Mouse (Mus musculus): ENCODE results near the gene Cldn34b1. TPM values are rescaled to one million over a fixed set of nuclear protein-coding genes. Genes with fewer than 3 reads are reported as not detected.
"Not testable (repeated sequence)": the region's sequence is repeated elsewhere in the genome, so short reads cannot be mapped to it uniquely, and the experiment has no call there.

The Cldn34b1 gene
- polyA plus RNA-seq (2015; fragmentation: Nextera tagmentation; extraction: Ambion mirVana): not detected in 2 replicates

GRCm38 (mm10) chrX:154890167-154890566 is at the start of gene Cldn34b1:
Gene Cldn34b1 (minus strand): TSS chrX:154890267.
- H3K9me3 ChIP-seq; H3K27ac ChIP-seq (replicated peaks); H3K27me3 ChIP-seq; H3K4me1 ChIP-seq (replicated peaks); H3K36me3 ChIP-seq; ATAC-seq (ENCODE audit: low read depth); H3K4me2 ChIP-seq; H3K9ac ChIP-seq; H3K4me3 ChIP-seq: not testable (repeated sequence)
- WGBS: 91% methylated on average over 3 of the region's 3 CpGs

- not testable (repeated sequence) for ATAC-seq (ENCODE audit: low read depth); H3K27ac ChIP-seq (replicated peaks); H3K27me3 ChIP-seq; H3K4me2 ChIP-seq; H3K36me3 ChIP-seq; H3K9me3 ChIP-seq; H3K4me1 ChIP-seq (replicated peaks); H3K4me3 ChIP-seq; H3K9ac ChIP-seq
- WGBS: 70% methylated on average over 1 of the region's 1 CpGs
Measured at GRCm38 (mm10) chrX:154935887-154936286, 45.8 kb upstream of the Cldn34b1 start, which contains the start of gene Magea6. Gene Magea6 (minus strand): TSS chrX:154935987.

Other genes with a start within 250 kb of the Cldn34b1 start
- gene Magea6, start 45.7 kb upstream of the Cldn34b1 start, polyA plus RNA-seq (2015; fragmentation: Nextera tagmentation; extraction: Ambion mirVana): not detected in 2 replicates
- not detected in 2 replicates for gene Magea3, start 59.2 kb upstream of the Cldn34b1 start, polyA plus RNA-seq (2015; fragmentation: Nextera tagmentation; extraction: Ambion mirVana)
- gene Magea8, start 105.6 kb upstream of the Cldn34b1 start, polyA plus RNA-seq (2015; fragmentation: Nextera tagmentation; extraction: Ambion mirVana): not detected in 2 replicates
- not detected in 2 replicates for gene Magea5, start 172.9 kb upstream of the Cldn34b1 start, polyA plus RNA-seq (2015; fragmentation: Nextera tagmentation; extraction: Ambion mirVana)
- not detected in 2 replicates for gene Magea1, start 199.5 kb upstream of the Cldn34b1 start, polyA plus RNA-seq (2015; fragmentation: Nextera tagmentation; extraction: Ambion mirVana)
- not detected in 2 replicates for gene Magea2, start 203.4 kb upstream of the Cldn34b1 start, polyA plus RNA-seq (2015; fragmentation: Nextera tagmentation; extraction: Ambion mirVana)
- gene Cldn34b2, start 238.1 kb upstream of the Cldn34b1 start, polyA plus RNA-seq (2015; fragmentation: Nextera tagmentation; extraction: Ambion mirVana): not detected in 2 replicates

Data from neural tube, embryonic 13.5 days (tissue).